In genomic region chr14:30867042-30867441, GRCm38 (mm10) we compare ENCODE assay signal across 8 mouse cellular contexts. TPM values are rescaled to one million over a fixed set of nuclear protein-coding genes. Genes with fewer than 3 reads are reported as not detected.
DNase-seq lines count a peak whose midpoint lies in the region; ATAC-seq lines count a peak whose summit lies in the region.

No protein-coding gene starts in this region.

- ATAC-seq in neutrophil, adult 5-6 weeks (ENCODE audit: extremely low read depth, insufficient number of reproducible peaks, low FRiP score, poor library complexity, severe bottlenecking), result peak; percentile 65

- peak; percentile 84 for DNase-seq in urinary bladder, postnatal 14 days (ENCODE audit: low spot score)
- DNase-seq in urinary bladder, adult 2 months (ENCODE audit: low spot score), result no peak
- DNase-seq in c-Kit-positive CD71-negative TER-119-negative erythroid progenitor cells, embryonic 14.5 days (ENCODE audit: low read depth), result peak; percentile 56
- peak; percentile 57 for DNase-seq in forelimb bud, embryonic 11.5 days (ENCODE audit: low read depth, low spot score)
- DNase-seq in kidney, adult 18-20 months, result peak; percentile 77
- peak; percentile 79 for DNase-seq in liver
- DNase-seq in urinary bladder, postnatal 25 days (ENCODE audit: low spot score), result peak; percentile 78

RNA-seq across cellular contexts. Expression of gene Mustn1, which starts 12.0 kb away (rescaled TPM):
- polyA plus RNA-seq in urinary bladder, adult 2 months (2012; rRNA removed), result 186 and 192 TPM in 2 replicates
- 5.2 and 6.3 TPM in 2 replicates for total RNA-seq in neutrophil, adult 5-6 weeks (2017)

RNA-seq across cellular contexts. Expression of gene Itih4, which starts 19.2 kb away (rescaled TPM):
- 0.78 and 1.7 TPM in 2 replicates for polyA plus RNA-seq in urinary bladder, adult 2 months (2012; rRNA removed)
- not detected in 2 replicates for total RNA-seq in neutrophil, adult 5-6 weeks (2017)

RNA-seq across cellular contexts. Expression of gene Tmem110, which starts 41.7 kb away (rescaled TPM):
- polyA plus RNA-seq in urinary bladder, adult 2 months (2012; rRNA removed), result 25.6 and 26.2 TPM in 2 replicates
- 10.2 and 14.2 TPM in 2 replicates for total RNA-seq in neutrophil, adult 5-6 weeks (2017)

RNA-seq across cellular contexts. Expression of gene Itih3, which starts 56.5 kb away (rescaled TPM):
- polyA plus RNA-seq in urinary bladder, adult 2 months (2012; rRNA removed), result 1.0 and 1.2 TPM in 2 replicates
- not detected in 2 replicates for total RNA-seq in neutrophil, adult 5-6 weeks (2017)
